Mouse (Mus musculus) myocyte (in vitro differentiated cells): ENCODE measurements at regions not wholly inside any gene's neighbourhood (a gene's known extent, or its start where the extent isn't known, plus 50 kb on each side); places are given as distances from the start of the nearest gene placed in this dataset.

Experiments used
- H3K27me3 ChIP-seq: one replicate; pipeline ENCODE4 v1.6.1; 2011; ENCODE audit not compliant: control insufficient read depth, insufficient read depth, insufficient read length
- H3K36me3 ChIP-seq: one replicate; pipeline ENCODE4 v1.6.1; 2011; ENCODE audit not compliant: control insufficient read depth, insufficient read depth
- H3K4me2 ChIP-seq: one replicate; pipeline ENCODE4 v1.6.1; 2011; ENCODE audit warnings: low read depth, control low read depth
- H3K4me3 ChIP-seq: one replicate; pipeline ENCODE4 v1.5.1; 2011; ENCODE audit warnings: mild to moderate bottlenecking, control low read depth, moderate library complexity
- H3K79me2 ChIP-seq: one replicate; pipeline ENCODE4 v1.6.1; 2011; ENCODE audit not compliant: control insufficient read depth, insufficient read depth
- H3ac ChIP-seq: one replicate; pipeline ENCODE4 v1.6.1; 2011; ENCODE audit not compliant: control insufficient read depth, insufficient read length
- CEBPB ChIP-seq: IDR thresholded peaks from 2 replicates; pipeline ENCODE4 v1.6.1; 2011; ENCODE audit warnings: mild to moderate bottlenecking, moderate library complexity; ENCODE audit not compliant: poor library complexity, insufficient read depth, severe bottlenecking
- E2F4 ChIP-seq: IDR thresholded peaks from one replicate; pipeline ENCODE4 v1.6.1; 2011; ENCODE audit warnings: mild to moderate bottlenecking, control low read depth, moderate library complexity; ENCODE audit not compliant: insufficient read depth
- MAX ChIP-seq: IDR thresholded peaks from one replicate; pipeline ENCODE4 v1.6.1; 2011; ENCODE audit warnings: low read depth, mild to moderate bottlenecking, control low read depth
- MYOD1 ChIP-seq, 3 experiments: IDR thresholded peaks; one replicate each; pipeline ENCODE4 v1.6.1; 2011; ENCODE audit warnings: control low read depth in 2 of 3, low read depth in 2 of 3, mild to moderate bottlenecking in 2 of 3, moderate library complexity in 1 of 3; ENCODE audit not compliant: insufficient read length in 2 of 3, control insufficient read depth in 1 of 3
- MYOG ChIP-seq, 3 experiments: IDR thresholded peaks; one replicate each; pipeline ENCODE4 v1.6.1; 2011; ENCODE audit warnings: control low read depth in 2 of 3, low read depth in 2 of 3, mild to moderate bottlenecking in 2 of 3; ENCODE audit not compliant: insufficient read length in 2 of 3, control insufficient read depth in 1 of 3, insufficient read depth in 1 of 3
- POLR2A ChIP-seq: IDR thresholded peaks from one replicate; pipeline ENCODE4 v1.6.1; 2011; ENCODE audit warnings: low read depth, mild to moderate bottlenecking, control low read depth, moderate library complexity; ENCODE audit not compliant: insufficient read length
- POLR2AphosphoS2 ChIP-seq: IDR thresholded peaks from one replicate; pipeline ENCODE4 v1.6.1; 2011; ENCODE audit warnings: low read depth, control low read depth; ENCODE audit not compliant: insufficient read length
- REST ChIP-seq: IDR thresholded peaks from one replicate; pipeline ENCODE4 v1.6.1; 2011; ENCODE audit warnings: mild to moderate bottlenecking, control low read depth, moderate library complexity; ENCODE audit not compliant: insufficient read depth, insufficient read length
- SRF ChIP-seq: IDR thresholded peaks from one replicate; pipeline ENCODE4 v1.6.1; 2011; ENCODE audit warnings: low read depth; ENCODE audit not compliant: control insufficient read depth, insufficient read length
- TCF12 ChIP-seq: IDR thresholded peaks from one replicate; pipeline ENCODE4 v1.6.1; 2011; ENCODE audit warnings: mild to moderate bottlenecking, control low read depth; ENCODE audit not compliant: poor library complexity, insufficient read depth, severe bottlenecking
- TCF3 ChIP-seq: IDR thresholded peaks from one replicate; pipeline ENCODE4 v1.6.1; 2011; ENCODE audit warnings: low read depth, control low read depth; ENCODE audit not compliant: insufficient read length
- USF1 ChIP-seq: IDR thresholded peaks from one replicate; pipeline ENCODE4 v1.6.1; 2011; ENCODE audit warnings: low read depth, mild to moderate bottlenecking, control low read depth, moderate library complexity

GRCm38 (mm10) chr7:76099149-76099548 lies 130.5 kb upstream of the Agbl1 start:
- TF ChIP-seq MYOD1 (IDR thresholded peaks at IDR 0.05; ENCODE audit: control insufficient read depth in 1 of 3, insufficient read length in 2 of 3, low read depth in 2 of 3) (no peak), POLR2A (no peak), POLR2AphosphoS2 (no peak), USF1 (no peak)
- Histone ChIP-seq H3K27me3 (no peaks in the 10 kb centered on the region), H3K4me2 (no peak overlapping the region), H3ac (no peak overlapping the region), H3K36me3 (no peaks in the 10 kb centered on the region), H3K4me3 (no peak overlapping the region), H3K79me2 (no peaks in the 10 kb centered on the region)

- no peak overlapping the region for H3K4me2 ChIP-seq
- no peak for TF ChIP-seq POLR2AphosphoS2
- TF ChIP-seq E2F4 = no peak
- no peak for TF ChIP-seq MYOG (IDR thresholded peaks at IDR 0.05; ENCODE audit: control insufficient read depth in 1 of 3, insufficient read depth in 1 of 3, insufficient read length in 2 of 3, low read depth in 2 of 3)
- no peak for TF ChIP-seq POLR2A
- no peak for TF ChIP-seq SRF
- TF ChIP-seq USF1 = no peak
- TF ChIP-seq TCF3 = no peak
- TF ChIP-seq MAX = no peak
- no peak for TF ChIP-seq MYOD1 (IDR thresholded peaks at IDR 0.05; ENCODE audit: control insufficient read depth in 1 of 3, insufficient read length in 2 of 3, low read depth in 2 of 3)
- no peak for TF ChIP-seq CEBPB
- no peak for TF ChIP-seq REST
- TF ChIP-seq TCF12 = no peak
- no peak overlapping the region for H3K4me3 ChIP-seq
- no peaks in the 10 kb centered on the region for H3K27me3 ChIP-seq
- no peaks in the 10 kb centered on the region for H3K36me3 ChIP-seq
- no peak overlapping the region for H3ac ChIP-seq
- H3K79me2 ChIP-seq = no peaks in the 10 kb centered on the region
Measured at GRCm38 (mm10) chr7:76121242-76121844, 108.3 kb upstream of the Agbl1 start.

GRCm38 (mm10) chr7:76127641-76128111 lies 102.0 kb upstream of the Agbl1 start:
- Histone ChIP-seq H3K4me3 (no peak overlapping the region), H3ac (no peak overlapping the region), H3K4me2 (no peak overlapping the region), H3K79me2 (no peaks in the 10 kb centered on the region), H3K36me3 (no peaks in the 10 kb centered on the region), H3K27me3 (no peaks in the 10 kb centered on the region)
- no peak for TF ChIP-seq REST
- TF ChIP-seq POLR2A = no peak
- no peak for TF ChIP-seq MYOG (IDR thresholded peaks at IDR 0.05; ENCODE audit: control insufficient read depth in 1 of 3, insufficient read depth in 1 of 3, insufficient read length in 2 of 3, low read depth in 2 of 3)
- no peak for TF ChIP-seq E2F4
- TF ChIP-seq CEBPB = no peak
- no peak for TF ChIP-seq TCF12
- TF ChIP-seq TCF3 = no peak
- TF ChIP-seq MAX = no peak
- TF ChIP-seq POLR2AphosphoS2 = no peak
- TF ChIP-seq USF1 = no peak
- no peak for TF ChIP-seq SRF
- TF ChIP-seq MYOD1 (IDR thresholded peaks at IDR 0.05; ENCODE audit: control insufficient read depth in 1 of 3, insufficient read length in 2 of 3, low read depth in 2 of 3) = no peak

- Histone ChIP-seq H3K36me3 (no peaks in the 10 kb centered on the region), H3K79me2 (no peaks in the 10 kb centered on the region), H3K27me3 (no peaks in the 10 kb centered on the region), H3K4me2 (no peak overlapping the region), H3ac (no peak overlapping the region), H3K4me3 (no peak overlapping the region)
- no peak for TF ChIP-seq POLR2A
Measured at GRCm38 (mm10) chr7:76142455-76142854, 87.2 kb upstream of the Agbl1 start.

- Histone ChIP-seq H3K4me3 (no peak overlapping the region), H3K27me3 (no peaks in the 10 kb centered on the region), H3K36me3 (no peaks in the 10 kb centered on the region), H3K79me2 (no peaks in the 10 kb centered on the region), H3ac (no peak overlapping the region), H3K4me2 (no peak overlapping the region)
- TF ChIP-seq SRF (no peak), MYOD1 (IDR thresholded peaks at IDR 0.05; ENCODE audit: control insufficient read depth in 1 of 3, insufficient read length in 2 of 3, low read depth in 2 of 3) (no peak), MYOG (IDR thresholded peaks at IDR 0.05; ENCODE audit: control insufficient read depth in 1 of 3, insufficient read depth in 1 of 3, insufficient read length in 2 of 3, low read depth in 2 of 3) (no peak), MAX (no peak), TCF3 (no peak), REST (no peak), CEBPB (no peak), POLR2A (no peak), E2F4 (no peak), TCF12 (no peak), USF1 (no peak), POLR2AphosphoS2 (no peak)
Measured at GRCm38 (mm10) chr7:76146385-76146784, 83.3 kb upstream of the Agbl1 start.
